Mouse (Mus musculus) kidney, adult 2 months (tissue): ENCODE measurements around the gene Nutm1.

ENCODE experiments used
- CTCF ChIP-seq: fragments of 200-500 bp; conservative IDR thresholded peaks from 2 replicates; pipeline ENCODE4 v1.5.1; 2011; ENCODE audit warnings: low read depth, mild to moderate bottlenecking, control low read depth, low read length, moderate library complexity, mixed read lengths; ENCODE audit not compliant: insufficient read depth, insufficient read length
- POLR2A ChIP-seq: fragments of 200-500 bp; IDR thresholded peaks from one replicate; pipeline ENCODE4 v1.6.1; 2011; ENCODE audit warnings: low read depth, low read length, control low read depth

GRCm38 (mm10) chr2:112262779-112263295 lies 3.7 kb upstream of the Nutm1 start:
- TF ChIP-seq CTCF = 0 out of 2 replicates have a peak, but pooled peaks have one; percentile 8
- TF ChIP-seq POLR2A = no peak
